Mouse (Mus musculus) heart, embryonic 11.5 days (tissue): ENCODE data around the gene Rnf169. TPM values are rescaled to one million over a fixed set of nuclear protein-coding genes. Genes with fewer than 3 reads are reported as not detected.
A peak's percentile ranks its signal among the peaks of the same experiment; 100 is the strongest.

ENCODE experiments used
- ATAC-seq: fragments of 200-750 bp; cut with Nextera tagmentation; replicated peaks from 2 replicates; pipeline ENCODE4 v1.8.0; 2017; ENCODE audit warnings: moderate library complexity; ENCODE audit not compliant: insufficient number of reproducible peaks, low FRiP score, low TSS enrichment
- H3K27ac ChIP-seq: fragments of 300-500 bp; sonication (generic); 2 replicates; pipeline ENCODE4 v1.5.1; 2014; ENCODE audit warnings: mild to moderate bottlenecking, low read depth, low read length
- H3K27me3 ChIP-seq: fragments of 300-500 bp; sonication (generic); 2 replicates; pipeline ENCODE4 v1.6.1; 2014; ENCODE audit warnings: mild to moderate bottlenecking, low read length, mixed read lengths; ENCODE audit not compliant: control insufficient read depth, insufficient read depth
- H3K36me3 ChIP-seq: fragments of 300-500 bp; sonication (generic); 2 replicates; pipeline ENCODE4 v1.6.1; 2014; ENCODE audit warnings: mild to moderate bottlenecking, low read length, moderate library complexity, mixed read lengths; ENCODE audit not compliant: control insufficient read depth, insufficient read depth
- H3K4me1 ChIP-seq: fragments of 300-500 bp; sonication (generic); 2 replicates; pipeline ENCODE4 v1.6.1; 2014; ENCODE audit warnings: low read length; ENCODE audit not compliant: control insufficient read depth, insufficient read depth
- H3K4me2 ChIP-seq: fragments of 300-500 bp; sonication (generic); 2 replicates; pipeline ENCODE4 v1.6.1; 2014; ENCODE audit warnings: mild to moderate bottlenecking, moderate library complexity
- H3K4me3 ChIP-seq: fragments of 300-500 bp; sonication (generic); 2 replicates; pipeline ENCODE4 v1.5.1; 2014; ENCODE audit warnings: low read depth, low read length
- H3K9ac ChIP-seq: fragments of 300-500 bp; sonication (generic); 2 replicates; pipeline ENCODE4 v1.6.1; 2014; ENCODE audit warnings: mild to moderate bottlenecking, low read depth, low read length, moderate library complexity
- H3K9me3 ChIP-seq: fragments of 300-500 bp; sonication (generic); replicated peaks from 2 replicates; pipeline ENCODE4 v1.6.1; 2016; ENCODE audit warnings: low read length; ENCODE audit not compliant: control insufficient read depth
- WGBS: fragments of 180-500 bp; shearing (Covaris S2); extraction: QIAGEN DNeasy Blood & Tissue Kit; methylation state at CpG from one replicate; pipeline ENCODE4 v1.1.7; 2014; ENCODE audit not compliant: insufficient replicate concordance; 5-methylcytosine and 5-hydroxymethylcytosine counted together
- polyA plus RNA-seq: library from polyadenylated mRNA; unstranded; fragments of >200 nt; fragmentation: Nextera tagmentation; extraction: Ambion mirVana; gene quantifications from 2 replicates; pipeline ENCODE4 v1.2.1, GENCODE M21; 2014

The Rnf169 gene
- 4.3 and 4.7 TPM in 2 replicates for polyA plus RNA-seq

- peaks cover 9% of the 10 kb centered on the region; the same call in 1 of the 2 replicates for H3K4me1 ChIP-seq
- no peaks in the 10 kb centered on the region for H3K36me3 ChIP-seq
- H3K27me3 ChIP-seq: no peaks in the 10 kb centered on the region
- H3K9me3 ChIP-seq: no peaks in the 10 kb centered on the region
- peak within 1 kb of the TSS; percentile 96 for H3K9ac ChIP-seq
- WGBS: 0% methylated on average over 51 of the region's 55 CpGs
- H3K4me2 ChIP-seq: peak within 1 kb of the TSS; percentile 60
- peak; percentile 91 for ATAC-seq
- peak within 1 kb of the TSS; percentile 87 for H3K4me3 ChIP-seq
- peak within 1 kb of the TSS; percentile 92 for H3K27ac ChIP-seq
Observed at GRCm38 (mm10) chr7:99980132-99980591, at the start of gene Rnf169. Gene Rnf169 (minus strand): TSS chr7:99980448.

- no peak for ATAC-seq
- Histone ChIP-seq H3K27me3 (peaks cover 5% of the 10 kb centered on the region; the same call in 1 of the 2 replicates), H3K27ac (no peak overlapping the region), H3K36me3 (no peaks in the 10 kb centered on the region), H3K4me2 (no peak overlapping the region), H3K4me1 (no peaks in the 10 kb centered on the region), H3K4me3 (no peak overlapping the region), H3K9me3 (no peaks in the 10 kb centered on the region), H3K9ac (no peak overlapping the region)
- WGBS: 43% methylated on average over 3 of the region's 3 CpGs
Observed at GRCm38 (mm10) chr7:100029307-100029706, 49.1 kb upstream of the Rnf169 start.

GRCm38 (mm10) chr7:100027353-100027752, 47.1 kb upstream of the Rnf169 start:
- no peaks in the 10 kb centered on the region for H3K36me3 ChIP-seq
- peaks cover 6% of the 10 kb centered on the region; the same call in 1 of the 2 replicates for H3K27me3 ChIP-seq
- no peak overlapping the region for H3K4me3 ChIP-seq
- H3K9ac ChIP-seq: no peak overlapping the region
- H3K9me3 ChIP-seq: no peaks in the 10 kb centered on the region
- no peak for ATAC-seq
- no peak overlapping the region for H3K4me2 ChIP-seq
- H3K27ac ChIP-seq: no peak overlapping the region
- 51% methylated on average over 5 of the region's 5 CpGs for WGBS
- no peaks in the 10 kb centered on the region for H3K4me1 ChIP-seq

- Histone ChIP-seq H3K9ac (no peak overlapping the region), H3K9me3 (no peaks in the 10 kb centered on the region), H3K4me1 (no peaks in the 10 kb centered on the region), H3K27ac (no peak overlapping the region), H3K4me3 (no peak overlapping the region), H3K36me3 (no peaks in the 10 kb centered on the region), H3K4me2 (no peak overlapping the region), H3K27me3 (0 out of 2 replicates have a peak, but pooled peaks cover 4% of the 10 kb centered on the region)
- 78% methylated on average over 8 of the region's 8 CpGs for WGBS
- ATAC-seq: no peak
Observed at GRCm38 (mm10) chr7:100017056-100017455, 36.8 kb upstream of the Rnf169 start.

GRCm38 (mm10) chr7:100014123-100014600, 33.9 kb upstream of the Rnf169 start:
- Histone ChIP-seq H3K4me2 (no peak overlapping the region), H3K9me3 (no peaks in the 10 kb centered on the region), H3K4me3 (no peak overlapping the region), H3K27ac (no peak overlapping the region), H3K36me3 (no peaks in the 10 kb centered on the region), H3K9ac (no peak overlapping the region), H3K27me3 (peaks cover 13% of the 10 kb centered on the region), H3K4me1 (no peaks in the 10 kb centered on the region)
- 57% methylated on average over 8 of the region's 8 CpGs for WGBS
- ATAC-seq: no peak

- Histone ChIP-seq H3K36me3 (no peaks in the 10 kb centered on the region), H3K4me1 (no peaks in the 10 kb centered on the region), H3K27ac (no peak overlapping the region), H3K4me3 (no peak overlapping the region), H3K9ac (no peak overlapping the region), H3K27me3 (peaks cover 28% of the 10 kb centered on the region), H3K9me3 (no peaks in the 10 kb centered on the region), H3K4me2 (no peak overlapping the region)
- ATAC-seq: no peak
- 43% methylated on average over 6 of the region's 6 CpGs for WGBS
Observed at GRCm38 (mm10) chr7:100012515-100012914, 32.3 kb upstream of the Rnf169 start.

GRCm38 (mm10) chr7:100012085-100012484, 31.8 kb upstream of the Rnf169 start:
- no peaks in the 10 kb centered on the region for H3K4me1 ChIP-seq
- ATAC-seq: no peak
- no peaks in the 10 kb centered on the region for H3K36me3 ChIP-seq
- no peak overlapping the region for H3K27ac ChIP-seq
- no peak overlapping the region for H3K4me2 ChIP-seq
- H3K9me3 ChIP-seq: no peaks in the 10 kb centered on the region
- H3K4me3 ChIP-seq: no peak overlapping the region
- WGBS: 48% methylated on average over 8 of the region's 8 CpGs
- no peak overlapping the region for H3K9ac ChIP-seq
- peaks cover 32% of the 10 kb centered on the region for H3K27me3 ChIP-seq

- Histone ChIP-seq H3K9ac (no peak overlapping the region), H3K27me3 (peaks cover 44% of the 10 kb centered on the region), H3K27ac (no peak overlapping the region), H3K9me3 (no peaks in the 10 kb centered on the region), H3K4me3 (no peak overlapping the region), H3K4me2 (no peak overlapping the region), H3K4me1 (no peaks in the 10 kb centered on the region; the same call in 1 of the 2 replicates), H3K36me3 (no peaks in the 10 kb centered on the region)
- ATAC-seq: no peak
- WGBS: 54% methylated on average over 5 of the region's 5 CpGs
Observed at GRCm38 (mm10) chr7:100010711-100011110, 30.5 kb upstream of the Rnf169 start.

GRCm38 (mm10) chr7:100009640-100010039, 29.4 kb upstream of the Rnf169 start:
- no peaks in the 10 kb centered on the region for H3K9me3 ChIP-seq
- no peak overlapping the region for H3K4me2 ChIP-seq
- H3K4me1 ChIP-seq: no peaks in the 10 kb centered on the region; the same call in 1 of the 2 replicates
- peaks cover 53% of the 10 kb centered on the region for H3K27me3 ChIP-seq
- H3K27ac ChIP-seq: no peak overlapping the region
- no peaks in the 10 kb centered on the region for H3K36me3 ChIP-seq
- H3K4me3 ChIP-seq: no peak overlapping the region
- 12% methylated on average over 11 of the region's 11 CpGs for WGBS
- H3K9ac ChIP-seq: no peak overlapping the region
- no peak for ATAC-seq
